Mouse (Mus musculus) CH12.LX (cell line): ENCODE results near the gene Ccdc93. TPM values are rescaled to one million over a fixed set of nuclear protein-coding genes. Genes with fewer than 3 reads are reported as not detected.

Experiments used
- DNase-seq: peaks from one replicate; pipeline ENCODE4 v3.0.0-alpha.2; 2013; ENCODE audit errors: extremely low read depth
- H3K27ac ChIP-seq: 2 replicates; pipeline ENCODE4 v1.5.1; 2012; ENCODE audit warnings: low read depth, mild to moderate bottlenecking, control low read depth, moderate library complexity; ENCODE audit not compliant: insufficient read depth
- H3K27me3 ChIP-seq: replicated peaks from 2 replicates; pipeline ENCODE3; 2012; ENCODE audit warnings: inconsistent platforms
- H3K36me3 ChIP-seq, 2 experiments: replicated peaks in 1 of 2; 2 replicates each; pipeline versions ENCODE3 to v1.6.1; 2012; ENCODE audit warnings: inconsistent platforms in 1 of 2, low read length in 1 of 2, mild to moderate bottlenecking in 1 of 2, mixed read lengths in 1 of 2, moderate library complexity in 1 of 2; ENCODE audit not compliant: control insufficient read depth in 1 of 2, insufficient read depth in 1 of 2
- H3K4me1 ChIP-seq, 2 experiments: 2 replicates each; pipeline ENCODE4 v1.6.1; 2012; ENCODE audit warnings: inconsistent platforms in 1 of 2, moderate library complexity in 1 of 2; ENCODE audit not compliant: insufficient read depth in 2 of 2, control insufficient read depth in 1 of 2
- H3K4me2 ChIP-seq: 2 replicates; pipeline ENCODE4 v1.6.1; 2012; ENCODE audit warnings: low read depth, mild to moderate bottlenecking, control low read depth; ENCODE audit not compliant: poor library complexity, insufficient read depth, severe bottlenecking
- H3K4me3 ChIP-seq, 3 experiments: fragments of 150-350 bp in 1 of 3; sonication (generic) in 1 of 3; replicated peaks in 1 of 3; 2 replicates each; pipeline versions ENCODE3 to v1.5.1; 2011 to 2012; ENCODE audit warnings: low read depth in 2 of 3, low read length in 2 of 3, mild to moderate bottlenecking in 2 of 3, moderate library complexity in 2 of 3, control low read depth in 1 of 3, improper control_type of control experiment in 1 of 3, inconsistent platforms in 1 of 3, mixed read lengths in 1 of 3; ENCODE audit not compliant: poor library complexity in 1 of 3
- H3K79me2 ChIP-seq: replicated peaks from 2 replicates; pipeline ENCODE4 v1.6.1; 2012; ENCODE audit warnings: mild to moderate bottlenecking, moderate library complexity; ENCODE audit not compliant: control insufficient read depth, poor library complexity, insufficient read depth, severe bottlenecking; ENCODE audit errors: extremely low read depth
- H3K9ac ChIP-seq: 2 replicates; pipeline ENCODE4 v1.6.1; 2012; ENCODE audit warnings: low read depth, mild to moderate bottlenecking, control low read depth, moderate library complexity; ENCODE audit not compliant: insufficient read depth
- H3K9me3 ChIP-seq: replicated peaks from 2 replicates; pipeline ENCODE3; 2012; ENCODE audit warnings: low read length, inconsistent platforms, mixed read lengths
- BHLHE40 ChIP-seq: IDR thresholded peaks from 2 replicates; pipeline ENCODE4 v1.6.1; 2011; ENCODE audit warnings: mild to moderate bottlenecking, low read depth, low read length, improper control_type of control experiment
- CHD1 ChIP-seq: IDR thresholded peaks from 2 replicates; pipeline ENCODE4 v1.6.1; 2012; ENCODE audit warnings: low read depth, low read length, improper control_type of control experiment, inconsistent platforms
- CHD2 ChIP-seq: IDR thresholded peaks from 2 replicates; pipeline ENCODE4 v1.6.1; 2011; ENCODE audit warnings: low read length, improper control_type of control experiment
- CTCF ChIP-seq, 2 experiments: IDR thresholded peaks in 1 of 2; conservative IDR thresholded peaks in 1 of 2; 2 replicates each; pipeline ENCODE4 v1.5.1; 2011 to 2012; ENCODE audit warnings: low read depth in 2 of 2, low read length in 2 of 2, improper control_type of control experiment in 1 of 2, inconsistent platforms in 1 of 2, mild to moderate bottlenecking in 1 of 2, moderate library complexity in 1 of 2
- E2F4 ChIP-seq: IDR thresholded peaks from 2 replicates; pipeline ENCODE4 v1.6.1; 2011; ENCODE audit warnings: low read depth, low read length, improper control_type of control experiment; ENCODE audit not compliant: insufficient replicate concordance
- ELF1 ChIP-seq: IDR thresholded peaks from 2 replicates; pipeline ENCODE4 v1.6.1; 2014; ENCODE audit warnings: low read depth, mild to moderate bottlenecking, inconsistent platforms, low read length, improper control_type of control experiment
- ETS1 ChIP-seq: conservative IDR thresholded peaks from 2 replicates; pipeline ENCODE4 v1.6.1; 2012; ENCODE audit warnings: low read depth, mild to moderate bottlenecking, inconsistent platforms, low read length, improper control_type of control experiment, moderate library complexity
- GABPA ChIP-seq: IDR thresholded peaks from 2 replicates; pipeline ENCODE4 v1.6.1; 2012; ENCODE audit warnings: low read depth, low read length, improper control_type of control experiment, inconsistent platforms; ENCODE audit not compliant: insufficient replicate concordance
- HCFC1 ChIP-seq: IDR thresholded peaks from 2 replicates; pipeline ENCODE4 v1.6.1; 2012; ENCODE audit warnings: low read depth, mild to moderate bottlenecking, inconsistent platforms, low read length, improper control_type of control experiment
- IRF4 ChIP-seq: IDR thresholded peaks from 2 replicates; pipeline ENCODE4 v1.6.1; 2014; ENCODE audit warnings: low read depth, mild to moderate bottlenecking, inconsistent platforms, low read length, improper control_type of control experiment
- JUN ChIP-seq: IDR thresholded peaks from 2 replicates; pipeline ENCODE4 v1.6.1; 2011; ENCODE audit warnings: low read depth, mild to moderate bottlenecking, low read length, improper control_type of control experiment, moderate library complexity; ENCODE audit not compliant: insufficient read depth
- JUND ChIP-seq: conservative IDR thresholded peaks from 2 replicates; pipeline ENCODE4 v1.6.1; 2011; ENCODE audit warnings: low read depth, low read length, improper control_type of control experiment
- KAT2A ChIP-seq: IDR thresholded peaks from 2 replicates; pipeline ENCODE4 v1.6.1; 2012; ENCODE audit warnings: low read length, improper control_type of control experiment, inconsistent platforms; ENCODE audit not compliant: insufficient replicate concordance
- MAFK ChIP-seq: IDR thresholded peaks from 2 replicates; pipeline ENCODE4 v1.6.1; 2011; ENCODE audit warnings: low read length, improper control_type of control experiment; ENCODE audit not compliant: insufficient replicate concordance
- MAZ ChIP-seq: IDR thresholded peaks from 2 replicates; pipeline ENCODE4 v1.6.1; 2012; ENCODE audit warnings: low read depth, mild to moderate bottlenecking, inconsistent platforms, low read length, improper control_type of control experiment, moderate library complexity
- MEF2A ChIP-seq: IDR thresholded peaks from 2 replicates; pipeline ENCODE4 v1.6.1; 2014; ENCODE audit warnings: low read depth, mild to moderate bottlenecking, inconsistent platforms, low read length, improper control_type of control experiment, borderline replicate concordance
- MXI1 ChIP-seq: IDR thresholded peaks from 2 replicates; pipeline ENCODE4 v1.6.1; 2011; ENCODE audit warnings: mild to moderate bottlenecking, low read depth, low read length, improper control_type of control experiment
- MYC ChIP-seq: IDR thresholded peaks from 2 replicates; pipeline ENCODE4 v1.6.1; 2011; ENCODE audit warnings: low read depth, mild to moderate bottlenecking, improper control_type of control experiment, low read length
- PAX5 ChIP-seq: IDR thresholded peaks from 2 replicates; pipeline ENCODE4 v1.6.1; 2012; ENCODE audit warnings: low read length, inconsistent platforms, mixed read lengths
- POLR2A ChIP-seq: IDR thresholded peaks from 2 replicates; pipeline ENCODE4 v1.6.1; 2011; ENCODE audit warnings: low read depth, mild to moderate bottlenecking, improper control_type of control experiment, low read length
- RAD21 ChIP-seq: IDR thresholded peaks from 2 replicates; pipeline ENCODE4 v1.6.1; 2011; ENCODE audit warnings: low read depth, mild to moderate bottlenecking, low read length, improper control_type of control experiment, moderate library complexity
- RCOR1 ChIP-seq: conservative IDR thresholded peaks from 2 replicates; pipeline ENCODE4 v1.6.1; 2012; ENCODE audit warnings: low read depth, mild to moderate bottlenecking, inconsistent platforms, low read length, improper control_type of control experiment
- SIN3A ChIP-seq: IDR thresholded peaks from 2 replicates; pipeline ENCODE4 v1.6.1; 2012; ENCODE audit warnings: low read length, improper control_type of control experiment, inconsistent platforms
- TBP ChIP-seq: conservative IDR thresholded peaks from 2 replicates; pipeline ENCODE4 v1.6.1; 2011; ENCODE audit warnings: low read depth, low read length, improper control_type of control experiment
- UBTF ChIP-seq: IDR thresholded peaks from 2 replicates; pipeline ENCODE4 v1.6.1; 2012; ENCODE audit warnings: low read depth, mild to moderate bottlenecking, inconsistent platforms, low read length, improper control_type of control experiment, moderate library complexity
- USF1 ChIP-seq: IDR thresholded peaks from 2 replicates; pipeline ENCODE4 v1.6.1; 2014; ENCODE audit warnings: low read depth, mild to moderate bottlenecking, inconsistent platforms, low read length, improper control_type of control experiment
- ZMIZ1 ChIP-seq: IDR thresholded peaks from 2 replicates; pipeline ENCODE4 v1.6.1; 2012; ENCODE audit warnings: low read depth, mild to moderate bottlenecking, inconsistent platforms, low read length, improper control_type of control experiment
- dilution Hi-C: fragments of 300-500 bp; cut with MboI; formaldehyde crosslinking; loops from 2 replicates; pipeline ENCODE4 v1.14.3; 2020; ENCODE audit warnings: low sequenced_read_pairs; ENCODE audit not compliant: extremely low pct_unique_long_range_greater_than_20kb, extremely low pct_ligation_motif_present
- in situ Hi-C: fragments of 300-500 bp; cut with MboI; formaldehyde crosslinking; loops from 3 replicates; pipeline ENCODE4 v1.14.3; 2019; ENCODE audit warnings: low sequenced_read_pairs, low pct_ligation_motif_present, low pct_unique_long_range_greater_than_20kb, mixed read lengths
- polyA plus RNA-seq: library from polyadenylated mRNA; unstranded; fragments of >175 nt; gene quantifications from 2 replicates; pipeline ENCODE4 v1.2.1, GENCODE M21; 2012; ENCODE audit warnings: low read depth; ENCODE audit not compliant: insufficient read length
- total RNA-seq, 2 experiments: library from RNA; depleted of rRNA; stranded (reverse); fragments of 300-350 nt in 1 of 2; fragments of >200 nt in 1 of 2; gene quantifications; 2 replicates each; pipeline ENCODE4 v1.2.3; 2012 to 2014

The Ccdc93 gene
- total and polyA plus RNA-seq, 3 experiments, result 21.0 to 34.0 (median 23.7) TPM

DNA sequence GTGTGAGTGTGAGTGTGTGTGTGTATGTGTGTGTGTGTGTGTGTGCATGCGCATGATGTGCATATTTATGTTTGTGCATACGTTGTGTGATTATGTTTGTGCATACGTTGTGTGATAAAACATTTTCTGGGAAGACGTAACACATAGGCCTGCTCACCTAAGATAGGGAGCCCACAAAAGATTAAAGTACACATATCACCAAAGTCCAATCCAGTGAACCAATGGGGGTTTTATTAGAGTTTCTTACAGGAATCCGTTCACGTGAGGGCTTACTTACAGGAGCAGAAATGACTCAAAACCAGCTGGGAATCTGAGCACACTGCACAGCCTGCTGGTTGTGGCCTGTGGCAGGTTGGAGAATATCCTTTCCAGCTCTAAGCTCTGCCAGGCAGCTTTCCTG is 13.3 kb downstream of the Ccdc93 start:
- DNase-seq, result no peak
- Histone ChIP-seq H3K4me1 (no peaks in the 10 kb centered on the region), H3K9ac (no peak overlapping the region)
- no peak for TF ChIP-seq UBTF
- TF ChIP-seq JUND, result no peak
- no peak for TF ChIP-seq BHLHE40
- no peak for TF ChIP-seq MYC
- TF ChIP-seq CHD1, result no peak
- TF ChIP-seq MXI1, result no peak
- TF ChIP-seq, all 38 proteins: peak for 0
- no peak overlapping the region for H3K4me2 ChIP-seq
- H3K27me3 ChIP-seq, result no peaks in the 10 kb centered on the region
- no peaks in the 10 kb centered on the region for H3K79me2 ChIP-seq
- no peak overlapping the region for H3K4me3 ChIP-seq
- dilution Hi-C loops, result no loop called here
- H3K27ac ChIP-seq, result no peak overlapping the region
- no peaks in the 10 kb centered on the region for H3K9me3 ChIP-seq
- in situ Hi-C loops, result loop anchor here (5.0 kb wide), 1 partner anchor 108 kb away; no protein-coding TSS in a partner anchor
- H3K36me3 ChIP-seq, result peaks cover 71 to 100% of the 10 kb centered on the region in 2 experiments

DNA sequence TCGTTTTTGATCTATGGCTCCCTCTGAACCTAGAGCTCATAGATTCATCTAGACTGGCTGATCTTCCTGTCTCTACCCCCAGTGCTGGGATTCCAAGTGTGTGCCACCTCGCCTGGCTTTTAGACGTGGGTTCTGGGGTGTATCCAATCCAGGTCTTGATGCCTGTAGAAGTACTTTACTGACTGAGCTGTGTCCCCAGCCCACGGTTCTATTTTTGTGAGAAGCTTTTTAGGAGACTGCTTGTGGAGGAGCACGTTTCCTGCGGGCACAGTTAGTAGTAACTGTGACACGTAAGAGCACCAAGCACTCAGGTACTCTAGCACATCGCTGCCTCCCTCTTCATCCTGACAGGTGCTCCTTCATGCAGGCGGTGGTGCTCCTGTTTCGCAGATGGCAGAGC is 16.4 kb downstream of the Ccdc93 start:
- Histone ChIP-seq H3K79me2 (no peaks in the 10 kb centered on the region), H3K9me3 (no peaks in the 10 kb centered on the region), H3K36me3 (peaks cover 76 to 100% of the 10 kb centered on the region in 2 experiments), H3K4me1 (no peaks in the 10 kb centered on the region), H3K4me3 (no peak overlapping the region), H3K9ac (no peak overlapping the region), H3K27me3 (no peaks in the 10 kb centered on the region), H3K4me2 (no peak overlapping the region), H3K27ac (no peak overlapping the region)
- in situ Hi-C loops, result no loop called here
- DNase-seq, result no peak
- TF ChIP-seq GABPA (no peak), JUND (no peak), JUN (no peak), RAD21 (no peak), PAX5 (no peak), MAZ (no peak), CTCF (conservative IDR thresholded peaks at IDR 0.05 in 1 of 2, IDR thresholded peaks at IDR 0.05 in 1 of 2; ENCODE audit: low read depth in 2 of 2, low read length in 2 of 2) (no peak), CHD2 (no peak), ETS1 (no peak), MXI1 (no peak), E2F4 (no peak)
- dilution Hi-C loops, result no loop called here

DNA sequence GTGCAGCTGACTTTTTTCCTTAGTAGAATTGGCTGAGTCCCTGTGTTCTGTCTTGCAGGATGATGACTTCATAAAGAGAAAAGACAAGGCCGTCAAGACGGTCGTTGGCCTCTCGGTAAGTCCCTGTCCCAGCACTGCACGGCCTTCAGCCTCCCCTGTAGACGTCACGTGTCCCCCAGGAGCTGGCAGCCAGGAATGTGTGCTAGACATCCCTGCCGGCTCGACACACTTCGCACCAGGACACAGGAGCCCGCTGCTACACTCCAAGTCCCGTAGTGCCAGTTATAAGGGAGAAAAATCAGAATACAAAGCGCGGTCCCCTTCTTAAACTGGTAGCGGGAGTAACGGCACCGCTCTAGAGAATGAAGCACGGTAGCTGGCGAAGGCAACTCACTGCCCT is 17.3 kb downstream of the Ccdc93 start:
- dilution Hi-C loops, result no loop called here
- in situ Hi-C loops, result no loop called here
- no peaks in the 10 kb centered on the region for H3K9me3 ChIP-seq
- H3K4me2 ChIP-seq, result no peak overlapping the region
- no peaks in the 10 kb centered on the region for H3K79me2 ChIP-seq
- H3K4me3 ChIP-seq, result no peak overlapping the region
- no peak overlapping the region for H3K27ac ChIP-seq
- H3K9ac ChIP-seq, result no peak overlapping the region
- peaks cover 72 to 100% of the 10 kb centered on the region in 2 experiments for H3K36me3 ChIP-seq
- no peaks in the 10 kb centered on the region for H3K27me3 ChIP-seq
- peaks cover 0 to 4% of the 10 kb centered on the region in 2 experiments; a peak in 1 of 4 replicates for H3K4me1 ChIP-seq
- no peak for DNase-seq
- TF ChIP-seq GABPA (no peak), RCOR1 (no peak), ZMIZ1 (no peak), SIN3A (no peak), MEF2A (no peak), MAFK (no peak), MAZ (no peak), CHD1 (no peak), UBTF (no peak), POLR2A (no peak), USF1 (no peak), HCFC1 (no peak), TBP (no peak), KAT2A (no peak), MXI1 (no peak), ELF1 (no peak), IRF4 (no peak)
